Mouse (Mus musculus) cerebellum, adult 2 months (tissue): ENCODE data around the gene Bmpr1a.

Source experiments
- CTCF ChIP-seq: fragments of 200-500 bp; IDR thresholded peaks from 2 replicates; pipeline ENCODE4 v1.5.1; 2011; ENCODE audit warnings: low read depth, mild to moderate bottlenecking, control low read depth, low read length, moderate library complexity, borderline replicate concordance; ENCODE audit not compliant: insufficient read depth
- POLR2A ChIP-seq: fragments of 200-500 bp; IDR thresholded peaks from 2 replicates; pipeline ENCODE4 v1.6.1; 2011; ENCODE audit warnings: low read length, control low read depth, borderline replicate concordance; ENCODE audit not compliant: insufficient read depth

GRCm38 (mm10) chr14:34508187-34508840 is 5.2 kb upstream of the Bmpr1a start:
- TF ChIP-seq POLR2A (no peak), CTCF (no peak)
